Mouse (Mus musculus) midbrain, embryonic 10.5 days (tissue): ENCODE results near the gene Col9a2. TPM values are rescaled to one million over a fixed set of nuclear protein-coding genes. Genes with fewer than 3 reads are reported as not detected.

Experiments used
- DNase-seq: peaks from one replicate; pipeline ENCODE4 v3.0.0-alpha.2; 2017; ENCODE audit warnings: low spot score
- H3K27ac ChIP-seq: fragments of 300-500 bp; sonication (generic); replicated peaks from 2 replicates; pipeline ENCODE4 v1.5.1; 2016; ENCODE audit warnings: mild to moderate bottlenecking
- H3K27me3 ChIP-seq: fragments of 300-500 bp; sonication (generic); 2 replicates; pipeline ENCODE4 v1.6.1; 2016; ENCODE audit warnings: low read depth, mild to moderate bottlenecking; ENCODE audit not compliant: poor library complexity, severe bottlenecking
- H3K36me3 ChIP-seq: fragments of 300-500 bp; sonication (generic); 2 replicates; pipeline ENCODE4 v1.6.1; 2016; ENCODE audit warnings: mild to moderate bottlenecking, moderate library complexity
- H3K4me1 ChIP-seq: fragments of 300-500 bp; sonication (generic); 2 replicates; pipeline ENCODE4 v1.6.1; 2016
- H3K4me3 ChIP-seq: fragments of 300-500 bp; sonication (generic); 2 replicates; pipeline ENCODE4 v1.5.1; 2016; ENCODE audit warnings: mild to moderate bottlenecking, moderate library complexity
- H3K9me3 ChIP-seq: fragments of 300-500 bp; sonication (generic); replicated peaks from 2 replicates; pipeline ENCODE4 v1.6.1; 2016; ENCODE audit warnings: mild to moderate bottlenecking
- WGBS: fragments of 180-500 bp; shearing (Covaris S2); methylation state at CpG from one replicate; pipeline ENCODE4 v1.1.7; 2016; 5-methylcytosine and 5-hydroxymethylcytosine counted together
- polyA plus RNA-seq: library from polyadenylated mRNA; unstranded; fragments of >200 nt; fragmentation: Nextera tagmentation; extraction: Ambion mirVana; gene quantifications from 2 replicates; pipeline ENCODE4 v1.2.1, GENCODE M21; 2016

Col9a2 gene
- 1.4 and 3.7 TPM in 2 replicates for polyA plus RNA-seq

GRCm38 (mm10) chr4:121039331-121040115, at the start of gene Col9a2:
Col9a2 (plus strand) TSS chr4:121039385.
- Histone ChIP-seq H3K4me3 (peak within 1 kb of the TSS; percentile 57), H3K27ac (peak within 1 kb of the TSS; percentile 69), H3K27me3 (peaks cover 35% of the 10 kb centered on the region), H3K36me3 (no peaks in the 10 kb centered on the region), H3K9me3 (no peaks in the 10 kb centered on the region), H3K4me1 (peaks cover 36% of the 10 kb centered on the region)
- DNase-seq = peak; percentile 58
- 3% methylated on average over 46 of the region's 46 CpGs for WGBS

- Histone ChIP-seq H3K27ac (no peak overlapping the region), H3K27me3 (peaks cover 87% of the 10 kb centered on the region), H3K4me1 (peaks cover 18% of the 10 kb centered on the region), H3K36me3 (no peaks in the 10 kb centered on the region), H3K9me3 (peaks cover 8% of the 10 kb centered on the region; the same call in 1 of the 2 replicates), H3K4me3 (no peak overlapping the region)
- no peak for DNase-seq
- WGBS = 34% methylated on average over 2 of the region's 2 CpGs
Measured at GRCm38 (mm10) chr4:120992284-120992683, 46.9 kb upstream of the Col9a2 start.

- peaks cover 87% of the 10 kb centered on the region for H3K27me3 ChIP-seq
- peaks cover 8% of the 10 kb centered on the region; the same call in 1 of the 2 replicates for H3K9me3 ChIP-seq
- WGBS = 86% methylated on average over 1 of the region's 1 CpGs
- H3K4me3 ChIP-seq = no peak overlapping the region
- no peak overlapping the region for H3K27ac ChIP-seq
- peaks cover 18% of the 10 kb centered on the region for H3K4me1 ChIP-seq
- no peak for DNase-seq
- no peaks in the 10 kb centered on the region for H3K36me3 ChIP-seq
Measured at GRCm38 (mm10) chr4:120993025-120993424, 46.2 kb upstream of the Col9a2 start.

- DNase-seq = no peak
- H3K4me1 ChIP-seq = peaks cover 20% of the 10 kb centered on the region
- no peaks in the 10 kb centered on the region for H3K9me3 ChIP-seq
- H3K36me3 ChIP-seq = no peaks in the 10 kb centered on the region
- H3K27ac ChIP-seq = no peak overlapping the region
- H3K27me3 ChIP-seq = peaks cover 81% of the 10 kb centered on the region
- H3K4me3 ChIP-seq = no peak overlapping the region
- WGBS = 69% methylated on average over 1 of the region's 1 CpGs
Measured at GRCm38 (mm10) chr4:120995911-120996310, 43.3 kb upstream of the Col9a2 start.

- 82% methylated on average over 2 of the region's 2 CpGs for WGBS
- Histone ChIP-seq H3K9me3 (no peaks in the 10 kb centered on the region), H3K27me3 (peaks cover 75% of the 10 kb centered on the region), H3K36me3 (no peaks in the 10 kb centered on the region), H3K4me3 (no peak overlapping the region), H3K4me1 (peaks cover 43% of the 10 kb centered on the region), H3K27ac (no peak overlapping the region)
- no peak for DNase-seq
Measured at GRCm38 (mm10) chr4:121001042-121001441, 38.1 kb upstream of the Col9a2 start.

- no peak for DNase-seq
- H3K27me3 ChIP-seq = peaks cover 72% of the 10 kb centered on the region
- WGBS = 80% methylated on average over 1 of the region's 1 CpGs
- no peak overlapping the region for H3K4me3 ChIP-seq
- peaks cover 43% of the 10 kb centered on the region for H3K4me1 ChIP-seq
- no peaks in the 10 kb centered on the region for H3K9me3 ChIP-seq
- H3K27ac ChIP-seq = peak overlapping the region; percentile 69; the same call in 1 of the 2 replicates
- H3K36me3 ChIP-seq = no peaks in the 10 kb centered on the region
Measured at GRCm38 (mm10) chr4:121001659-121002058, 37.5 kb upstream of the Col9a2 start.

GRCm38 (mm10) chr4:121002400-121003171, 36.6 kb upstream of the Col9a2 start:
- no peaks in the 10 kb centered on the region for H3K9me3 ChIP-seq
- H3K36me3 ChIP-seq = no peaks in the 10 kb centered on the region
- H3K27me3 ChIP-seq = peaks cover 64% of the 10 kb centered on the region
- H3K4me1 ChIP-seq = peaks cover 43% of the 10 kb centered on the region
- peak; percentile 53 for DNase-seq
- 20% methylated on average over 8 of the region's 8 CpGs for WGBS
- H3K27ac ChIP-seq = peak overlapping the region; percentile 69
- H3K4me3 ChIP-seq = peak overlapping the region; percentile 23; the same call in 1 of the 2 replicates

GRCm38 (mm10) chr4:121003611-121004091, 35.5 kb upstream of the Col9a2 start:
- H3K9me3 ChIP-seq = no peaks in the 10 kb centered on the region
- peak overlapping the region; percentile 70 for H3K27ac ChIP-seq
- no peaks in the 10 kb centered on the region for H3K36me3 ChIP-seq
- DNase-seq = no peak
- peaks cover 59% of the 10 kb centered on the region for H3K27me3 ChIP-seq
- H3K4me1 ChIP-seq = peaks cover 43% of the 10 kb centered on the region
- peak overlapping the region; percentile 4; the same call in 1 of the 2 replicates for H3K4me3 ChIP-seq
- WGBS = 37% methylated on average over 3 of the region's 3 CpGs

GRCm38 (mm10) chr4:121004679-121005078, 34.5 kb upstream of the Col9a2 start:
- Histone ChIP-seq H3K27ac (no peak overlapping the region), H3K36me3 (no peaks in the 10 kb centered on the region), H3K4me3 (no peak overlapping the region), H3K27me3 (peaks cover 50% of the 10 kb centered on the region), H3K4me1 (peaks cover 45% of the 10 kb centered on the region), H3K9me3 (no peaks in the 10 kb centered on the region)
- WGBS = 90% methylated on average over 4 of the region's 4 CpGs
- no peak for DNase-seq

- Histone ChIP-seq H3K4me1 (peaks cover 35% of the 10 kb centered on the region), H3K9me3 (no peaks in the 10 kb centered on the region), H3K4me3 (no peak overlapping the region), H3K27me3 (peaks cover 30% of the 10 kb centered on the region), H3K36me3 (no peaks in the 10 kb centered on the region), H3K27ac (no peak overlapping the region)
- no peak for DNase-seq
Measured at GRCm38 (mm10) chr4:121007006-121007405, 32.2 kb upstream of the Col9a2 start.

GRCm38 (mm10) chr4:121008071-121008745, 31.0 kb upstream of the Col9a2 start:
- Histone ChIP-seq H3K9me3 (no peaks in the 10 kb centered on the region), H3K4me1 (peaks cover 23% of the 10 kb centered on the region), H3K4me3 (no peak overlapping the region), H3K27ac (no peak overlapping the region), H3K36me3 (no peaks in the 10 kb centered on the region), H3K27me3 (peaks cover 30% of the 10 kb centered on the region)
- 84% methylated on average over 3 of the region's 3 CpGs for WGBS
- DNase-seq = no peak

GRCm38 (mm10) chr4:121009151-121009550, 30.0 kb upstream of the Col9a2 start:
- H3K9me3 ChIP-seq = no peaks in the 10 kb centered on the region
- WGBS = 91% methylated on average over 5 of the region's 5 CpGs
- DNase-seq = no peak
- no peak overlapping the region for H3K4me3 ChIP-seq
- no peaks in the 10 kb centered on the region for H3K36me3 ChIP-seq
- H3K4me1 ChIP-seq = peaks cover 14% of the 10 kb centered on the region
- H3K27me3 ChIP-seq = peaks cover 24% of the 10 kb centered on the region
- H3K27ac ChIP-seq = no peak overlapping the region
